ENCODE assay signal across 16 mouse cellular contexts in the genomic region with DNA sequence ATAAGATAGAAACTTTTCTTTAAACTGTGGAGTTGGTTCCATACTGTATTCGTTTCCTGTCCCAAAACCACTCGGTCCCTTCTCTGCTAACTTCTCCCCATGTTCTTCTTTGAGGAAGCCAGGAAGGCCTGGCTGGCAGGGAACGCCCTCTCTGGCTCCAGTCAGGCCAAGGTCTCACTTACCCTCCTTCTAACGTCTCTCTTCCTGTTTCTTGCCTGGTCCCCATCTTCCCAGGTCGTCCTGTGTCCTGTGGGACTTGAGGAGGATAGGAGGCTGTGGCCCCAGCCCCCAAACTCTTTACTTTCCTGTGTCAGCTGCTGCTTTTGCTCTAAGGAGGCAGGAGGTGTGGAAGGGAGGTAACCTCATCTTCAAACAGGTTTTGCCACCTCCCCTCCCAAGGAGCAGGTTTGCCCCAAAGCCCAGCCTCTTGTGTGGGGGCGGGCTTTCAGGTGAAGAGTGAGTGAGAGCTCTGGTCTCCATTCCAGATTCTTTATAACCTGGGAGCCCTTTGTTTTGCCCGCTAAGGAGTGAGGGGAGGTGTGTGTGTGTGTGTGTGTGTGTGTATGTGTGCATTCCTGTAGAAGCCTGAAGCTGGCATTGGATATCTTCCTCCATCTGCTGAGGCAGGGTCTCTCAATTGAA. TPM values are rescaled to one million over a fixed set of nuclear protein-coding genes. Genes with fewer than 3 reads are reported as not detected.
DNase-seq lines count a peak whose midpoint lies in the region; ATAC-seq and TF ChIP-seq lines count a peak whose summit lies in the region.
"Had no signal": no experiment of that assay in that cellular context is flagged by ENCODE, and none has a peak within 500 bp of the region (broad histone marks: within the 10 kb centered on the region; RNA-seq: fewer than 3 reads in every experiment).

A gene (minus strand): TSS at position 411 of the 642 bp plus-strand sequence.

- intact Hi-C loops in gastrocnemius, postnatal 36 days (cut with DNase I), result loop anchor here (10.0 kb wide), 1 partner anchor 196 kb away; no protein-coding TSS in a partner anchor

- no peak within 1 kb of the TSS for H3K9ac ChIP-seq in kidney, postnatal 0 days (ENCODE audit: low read depth, low read length)
- no peak within 1 kb of the TSS for H3K9ac ChIP-seq in embryonic facial prominence, embryonic 15.5 days
- H3K9ac ChIP-seq in midbrain, embryonic 16.5 days (ENCODE audit: low read depth, low read length), result no peak within 1 kb of the TSS
- H3K9ac ChIP-seq: forebrain, embryonic 15.5 days; heart, embryonic 13.5 days; liver, embryonic 13.5 days had no signal

- ATAC-seq in cerebellum, adult (ENCODE audit: insufficient number of reproducible peaks, low FRiP score, low TSS enrichment), result peak; percentile 17; the same call in 1 of the 2 replicates
- peak; percentile 55; the same call in 1 of the 2 replicates for ATAC-seq in kidney, postnatal 0 days (replicated peaks; ENCODE audit: low FRiP score, low read depth)
- peak; percentile 55; the same call in 1 of the 2 replicates for ATAC-seq in embryonic facial prominence, embryonic 15.5 days (ENCODE audit: insufficient number of reproducible peaks, low FRiP score, low TSS enrichment, low read depth)
- no peak for ATAC-seq in midbrain, embryonic 16.5 days
- ATAC-seq: forebrain, embryonic 15.5 days had no signal

- TF ChIP-seq CTCF in kidney, postnatal 0 days (IDR thresholded peaks at IDR 0.05; ENCODE audit: low read depth), result no peak
- no peak for TF ChIP-seq CTCF in kidney, adult 2 months (conservative IDR thresholded peaks at IDR 0.05; ENCODE audit: insufficient read depth, insufficient read length, low read depth, low read length)

- no peak for TF ChIP-seq POLR2A in kidney, adult 2 months (IDR thresholded peaks at IDR 0.05; ENCODE audit: low read depth, low read length)

- H3K36me3 ChIP-seq in kidney, postnatal 0 days (ENCODE audit: insufficient read depth, low read length), result 0 out of 2 replicates have a peak, but pooled peaks cover 12% of the 10 kb centered on the region
- no peaks in the 10 kb centered on the region; the same call in 1 of the 2 replicates for H3K36me3 ChIP-seq in kidney, adult 2 months (ENCODE audit: control insufficient read depth, insufficient read depth, low read length)
- peaks cover 34% of the 10 kb centered on the region for H3K36me3 ChIP-seq in embryonic facial prominence, embryonic 15.5 days
- peaks cover 9% of the 10 kb centered on the region for H3K36me3 ChIP-seq in midbrain, embryonic 16.5 days (ENCODE audit: control insufficient read depth, insufficient read depth, low read length)

- 0 out of 2 replicates have a peak within 1 kb of the TSS, but pooled peaks have one; percentile 13 for H3K4me2 ChIP-seq in kidney, postnatal 0 days (ENCODE audit: low read length)
- peak within 1 kb of the TSS; percentile 27 for H3K4me2 ChIP-seq in embryonic facial prominence, embryonic 15.5 days (replicated peaks)
- no peak within 1 kb of the TSS for H3K4me2 ChIP-seq in midbrain, embryonic 16.5 days (ENCODE audit: low read length)
- H3K4me2 ChIP-seq: forebrain, embryonic 15.5 days; heart, embryonic 13.5 days; liver, embryonic 13.5 days had no signal

- DNase-seq in cerebellum, adult 18-20 months, result no peak
- DNase-seq in kidney, postnatal 0 days (ENCODE audit: low spot score), result no peak
- no peak for DNase-seq in kidney, adult 2 months
- peak; percentile 53 for DNase-seq in lung, postnatal 36 days
- DNase-seq in gastrocnemius, postnatal 36 days, result no peak
- DNase-seq: adrenal gland, postnatal 25 days; gastrocnemius, postnatal 10 days; kidney, postnatal 25 days; liver, embryonic 13.5 days; right cerebral cortex, postnatal 4 days had no signal

- no peaks in the 10 kb centered on the region for H3K9me3 ChIP-seq in kidney, postnatal 0 days (replicated peaks; ENCODE audit: low read length)
- no peaks in the 10 kb centered on the region for H3K9me3 ChIP-seq in embryonic facial prominence, embryonic 15.5 days (replicated peaks)
- H3K9me3 ChIP-seq in midbrain, embryonic 16.5 days (replicated peaks; ENCODE audit: control insufficient read depth, low read length, poor library complexity, severe bottlenecking), result no peaks in the 10 kb centered on the region
- H3K9me3 ChIP-seq: forebrain, embryonic 15.5 days; heart, embryonic 13.5 days; liver, embryonic 13.5 days; midbrain, embryonic 10.5 days had no signal

- 0 out of 2 replicates have a peak within 1 kb of the TSS, but pooled peaks have one; percentile 22 for H3K27ac ChIP-seq in kidney, postnatal 0 days
- H3K27ac ChIP-seq in kidney, adult 2 months (ENCODE audit: insufficient read depth, low read depth, low read length), result no peak within 1 kb of the TSS
- peak within 1 kb of the TSS; percentile 74 for H3K27ac ChIP-seq in embryonic facial prominence, embryonic 15.5 days (replicated peaks)
- no peak within 1 kb of the TSS for H3K27ac ChIP-seq in midbrain, embryonic 16.5 days (ENCODE audit: low read length)
- H3K27ac ChIP-seq: forebrain, embryonic 15.5 days; heart, embryonic 13.5 days; liver, embryonic 13.5 days; midbrain, embryonic 10.5 days had no signal

- 42% methylated on average over 7 of the region's 7 CpGs for WGBS in kidney, postnatal 0 days
- WGBS in kidney, adult 2 months, result 57% methylated on average over 7 of the region's 7 CpGs
- 45% methylated on average over 7 of the region's 7 CpGs for WGBS in embryonic facial prominence, embryonic 15.5 days
- WGBS in midbrain, embryonic 16.5 days, result 60% methylated on average over 7 of the region's 7 CpGs

- 0 out of 2 replicates have a peak, but pooled peaks cover 2% of the 10 kb centered on the region for H3K4me1 ChIP-seq in kidney, postnatal 0 days (replicated peaks; ENCODE audit: insufficient read depth, low read length)
- H3K4me1 ChIP-seq in kidney, adult 2 months (ENCODE audit: control insufficient read depth, insufficient read depth, low read length), result no peaks in the 10 kb centered on the region
- 0 out of 2 replicates have a peak, but pooled peaks cover 5% of the 10 kb centered on the region for H3K4me1 ChIP-seq in embryonic facial prominence, embryonic 15.5 days
- H3K4me1 ChIP-seq in midbrain, embryonic 16.5 days (ENCODE audit: control insufficient read depth, insufficient read depth, low read length), result no peaks in the 10 kb centered on the region
- H3K4me1 ChIP-seq: forebrain, embryonic 15.5 days; heart, embryonic 13.5 days; midbrain, embryonic 10.5 days had no signal

- no peaks in the 10 kb centered on the region for H3K27me3 ChIP-seq in kidney, postnatal 0 days (ENCODE audit: insufficient read depth, low read length)
- no peaks in the 10 kb centered on the region for H3K27me3 ChIP-seq in kidney, adult 2 months (replicated peaks; ENCODE audit: control insufficient read depth, insufficient read depth, low read length)
- no peaks in the 10 kb centered on the region for H3K27me3 ChIP-seq in embryonic facial prominence, embryonic 15.5 days
- no peaks in the 10 kb centered on the region for H3K27me3 ChIP-seq in midbrain, embryonic 16.5 days (ENCODE audit: control insufficient read depth, insufficient read depth, low read depth, low read length)
- H3K27me3 ChIP-seq: forebrain, embryonic 15.5 days; heart, embryonic 13.5 days; liver, embryonic 13.5 days had no signal

- no peak within 1 kb of the TSS for H3K4me3 ChIP-seq in kidney, postnatal 0 days (replicated peaks; ENCODE audit: low read depth, low read length)
- no peak within 1 kb of the TSS for H3K4me3 ChIP-seq in kidney, adult 2 months (ENCODE audit: insufficient read depth, low read depth, low read length)
- H3K4me3 ChIP-seq in embryonic facial prominence, embryonic 15.5 days (replicated peaks), result peak within 1 kb of the TSS; percentile 20; the same call in 1 of the 2 replicates
- no peak within 1 kb of the TSS for H3K4me3 ChIP-seq in midbrain, embryonic 16.5 days (ENCODE audit: low read depth, low read length)
- H3K4me3 ChIP-seq: forebrain, embryonic 15.5 days; heart, embryonic 13.5 days; liver, embryonic 13.5 days; midbrain, embryonic 10.5 days had no signal

RNA-seq across cellular contexts. Expression of the gene that starts here (rescaled TPM):
- 0.82 and 1.6 TPM in 2 replicates for polyA plus RNA-seq in kidney, postnatal 0 days (2015; fragmentation: Nextera tagmentation; extraction: Ambion mirVana)
- 0.09 and 0.41 TPM in 2 replicates for polyA plus RNA-seq in kidney, adult 2 months (2012; rRNA removed)
- 10.3 and 10.7 TPM in 2 replicates for polyA plus RNA-seq in embryonic facial prominence, embryonic 15.5 days (2015; fragmentation: Nextera tagmentation; extraction: Ambion mirVana)
- 0.30 TPM in 1 of 2 replicates, not detected in the other for polyA plus RNA-seq in midbrain, embryonic 16.5 days (2015; fragmentation: Nextera tagmentation; extraction: Ambion mirVana)
- total RNA-seq in gastrocnemius, postnatal 36 days (2021), result not detected
- total RNA-seq: gastrocnemius, postnatal 10 days had no signal
- polyA plus RNA-seq: forebrain, embryonic 15.5 days; liver, embryonic 13.5 days had no signal

Comparison
In these comparisons a context has a peak if more than half of its experiments do, and no peak if none do; other contexts are left out.
1. H3K27ac ChIP-seq: peak in kidney, postnatal 0 days (single experiment) and embryonic facial prominence, embryonic 15.5 days (single experiment); none in kidney, adult 2 months (single experiment) and midbrain, embryonic 16.5 days (single experiment).